Mouse (Mus musculus): Measurements from ENCODE around the gene Mrpl27.
"Not testable (repeated sequence)": the region's sequence is repeated elsewhere in the genome, so short reads cannot be mapped to it uniquely, and the experiment has no call there.

Mrpl27 gene

GRCm38 (mm10) chr11:94653663-94654436 is at the start of gene Mrpl27, which contains the start of gene Eme1:
Gene Mrpl27 (plus strand): TSS chr11:94653767.
Gene Eme1 (minus strand): TSS chr11:94653964.
- DNase-seq (ENCODE audit: low spot score in 2 of 2): peak; percentile 73 to 77

- DNase-seq (ENCODE audit: low spot score in 2 of 2): no peak
These were observed 42.5 kb upstream of the Mrpl27 start for GRCm38 (mm10) chr11:94610744-94611740.

DNA sequence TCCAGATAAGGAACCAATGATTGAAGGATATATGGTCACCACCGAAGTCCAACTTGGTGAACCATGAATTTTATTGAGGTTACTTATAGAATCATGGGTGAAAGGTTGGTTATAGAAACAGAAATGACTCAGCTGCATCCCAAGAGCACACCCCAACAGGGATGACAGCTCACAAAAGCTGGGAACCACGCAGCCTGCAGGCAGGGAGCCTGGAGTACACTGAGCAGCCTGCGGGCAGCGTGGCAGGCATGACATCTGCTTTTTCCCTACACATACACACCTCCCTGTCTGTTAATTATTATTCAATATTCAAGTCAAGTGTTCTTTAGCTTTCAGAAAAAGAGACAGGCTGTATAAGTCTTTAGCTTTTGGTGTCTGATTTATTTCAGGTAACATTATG is 39.0 kb upstream of the Mrpl27 start:
- DNase-seq (ENCODE audit: low spot score in 2 of 2): no peak

DNA sequence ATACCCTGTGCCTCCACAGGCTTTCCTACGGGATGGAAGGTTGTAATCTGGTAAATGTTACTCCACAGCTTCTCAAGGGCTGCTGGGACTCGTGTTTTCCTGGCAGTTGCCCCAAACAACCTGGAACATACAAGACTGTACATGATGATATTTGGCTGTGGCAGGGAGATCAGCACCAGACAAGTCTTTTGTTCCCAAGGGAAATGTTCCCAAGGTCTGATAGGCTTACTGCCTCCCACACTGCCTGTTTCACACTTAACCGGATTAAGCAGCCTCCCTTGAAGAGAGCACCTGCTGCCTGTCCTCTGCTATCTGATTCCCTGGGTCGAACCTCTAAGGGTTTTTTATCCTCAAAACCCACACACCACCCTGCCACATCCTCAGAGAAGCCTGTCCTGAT is 38.1 kb upstream of the Mrpl27 start:
- no peak for DNase-seq (ENCODE audit: low spot score in 2 of 2)

- no peak for DNase-seq (ENCODE audit: low spot score in 2 of 2)
These were observed 35.9 kb upstream of the Mrpl27 start for GRCm38 (mm10) chr11:94617646-94618045.

- no peak for DNase-seq (ENCODE audit: low spot score in 2 of 2)
These were observed 32.7 kb upstream of the Mrpl27 start for GRCm38 (mm10) chr11:94620766-94621457.

DNA sequence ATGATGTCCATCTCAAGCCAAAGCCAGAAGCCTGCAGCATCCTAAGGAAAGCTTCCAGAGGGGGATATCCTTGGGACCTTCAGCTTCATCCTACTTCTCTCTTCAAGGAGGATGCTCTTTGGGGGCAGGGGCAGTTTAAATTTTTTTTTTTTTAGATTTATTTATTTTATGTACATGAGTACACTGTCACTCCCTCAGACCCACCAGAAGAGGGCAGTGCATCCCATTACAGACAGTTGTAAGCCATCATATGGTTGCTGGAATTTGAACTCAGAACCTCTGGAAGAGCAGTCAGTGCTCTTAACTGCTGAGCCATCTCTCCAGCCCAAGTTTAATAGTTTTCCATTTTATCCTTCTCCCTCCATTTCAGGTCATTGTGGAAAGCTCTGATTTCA is 32.1 kb upstream of the Mrpl27 start:
- DNase-seq (ENCODE audit: low spot score in 2 of 2): no peak

- no peak for DNase-seq (ENCODE audit: low spot score in 2 of 2)
These were observed 31.4 kb upstream of the Mrpl27 start for GRCm38 (mm10) chr11:94622162-94622561.

DNA sequence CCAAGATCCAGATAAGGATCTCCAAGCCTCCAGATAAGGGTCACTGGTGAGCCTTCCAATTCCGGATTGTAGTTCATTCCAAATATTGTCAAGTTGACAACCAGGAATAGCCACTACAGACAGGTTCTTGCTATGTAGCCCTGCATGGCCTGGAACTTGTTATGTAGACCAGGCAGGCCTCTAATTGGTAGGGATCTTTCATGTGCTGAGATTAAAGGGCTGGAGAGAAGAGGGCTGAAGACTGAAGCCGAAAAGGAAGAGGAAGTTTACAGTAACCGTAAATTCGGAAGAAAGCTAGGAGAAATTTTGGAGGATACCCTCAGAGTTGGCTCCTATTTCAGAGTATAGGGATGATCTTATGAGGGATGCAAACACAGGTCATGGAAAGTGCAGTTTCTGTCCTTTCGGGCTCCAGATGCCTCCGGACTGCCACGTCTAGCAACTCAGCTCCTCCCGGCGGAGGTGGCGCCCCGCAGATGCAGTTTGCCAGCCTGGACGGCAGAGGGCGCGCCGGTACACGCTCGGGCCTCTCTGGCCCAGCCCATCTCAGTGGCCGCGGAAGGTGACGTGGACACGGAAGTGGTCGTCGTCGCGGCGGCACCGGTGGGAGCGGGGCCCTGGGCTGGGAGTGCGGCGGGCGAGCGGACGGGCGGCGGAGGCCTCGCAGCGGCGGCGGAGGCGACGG is 24.2 kb upstream of the Mrpl27 start, which contains the start of gene Lrrc59:
TSS of gene Lrrc59 (plus strand) at position 569 of the 685 bp plus-strand sequence.
- DNase-seq (ENCODE audit: low spot score in 2 of 2): peak; percentile 91 to 98

DNA sequence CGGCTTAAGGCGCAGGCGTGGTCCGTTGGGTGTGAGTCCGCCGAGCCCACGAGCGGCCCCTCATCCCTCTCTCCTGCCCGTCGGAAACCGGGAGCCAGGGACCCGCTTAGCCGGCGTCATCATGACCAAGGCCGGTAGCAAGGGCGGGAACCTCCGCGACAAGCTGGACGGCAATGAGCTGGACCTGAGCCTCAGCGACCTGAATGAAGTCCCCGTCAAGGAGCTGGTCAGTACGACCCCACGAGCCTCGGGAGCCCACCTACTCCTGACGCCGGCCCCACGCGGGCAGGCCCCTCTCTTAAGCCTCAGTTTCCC is 23.7 kb upstream of the Mrpl27 start:
- DNase-seq (ENCODE audit: low spot score in 2 of 2): no peak

DNA sequence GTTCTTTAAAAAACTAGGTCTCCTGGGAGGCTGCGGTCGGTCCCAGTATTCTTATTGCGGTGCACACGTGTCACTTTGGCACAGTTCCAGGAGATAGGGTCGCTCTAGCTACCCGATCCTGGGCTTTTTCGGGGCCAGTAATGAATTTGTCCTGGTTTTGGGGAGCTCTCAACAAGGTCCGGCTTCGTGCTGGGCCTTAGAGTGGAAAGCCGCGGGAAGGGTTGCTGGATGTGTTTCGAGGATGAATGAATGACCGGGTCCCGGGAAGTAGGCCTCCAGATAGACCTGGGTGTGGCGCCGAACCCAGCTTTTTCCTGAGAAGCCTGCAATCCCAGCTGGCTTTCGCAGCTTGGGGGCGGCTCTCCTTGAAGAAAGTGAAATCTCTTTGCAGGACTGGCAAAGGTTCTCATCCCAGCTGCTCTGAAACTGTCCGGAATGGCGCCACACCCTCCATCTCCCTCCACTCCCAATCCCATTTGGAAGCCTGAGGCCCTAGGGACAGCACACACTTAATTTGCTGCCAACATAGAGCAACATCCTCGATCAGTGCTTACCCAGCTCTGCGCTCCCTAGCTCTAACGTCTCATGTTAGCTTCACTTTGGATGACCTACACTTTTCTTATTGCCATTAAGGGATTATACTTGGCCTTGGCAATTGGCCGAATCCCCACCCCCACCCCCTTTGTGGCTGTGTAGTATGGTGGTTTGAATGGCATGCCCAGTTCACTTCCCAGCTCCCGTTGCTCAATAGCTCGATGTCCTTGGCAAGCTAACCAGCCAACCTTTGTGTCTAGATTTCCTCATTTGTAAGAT is 23.2 kb upstream of the Mrpl27 start:
- DNase-seq (ENCODE audit: low spot score in 2 of 2): peak in 1 of 2 experiments; percentile 8

- DNase-seq (ENCODE audit: low spot score in 2 of 2): no peak
These were observed 21.6 kb upstream of the Mrpl27 start for GRCm38 (mm10) chr11:94631969-94632368.

GRCm38 (mm10) chr11:94632988-94633387 is 20.6 kb upstream of the Mrpl27 start:
- DNase-seq (ENCODE audit: low spot score in 2 of 2): no peak

DNA sequence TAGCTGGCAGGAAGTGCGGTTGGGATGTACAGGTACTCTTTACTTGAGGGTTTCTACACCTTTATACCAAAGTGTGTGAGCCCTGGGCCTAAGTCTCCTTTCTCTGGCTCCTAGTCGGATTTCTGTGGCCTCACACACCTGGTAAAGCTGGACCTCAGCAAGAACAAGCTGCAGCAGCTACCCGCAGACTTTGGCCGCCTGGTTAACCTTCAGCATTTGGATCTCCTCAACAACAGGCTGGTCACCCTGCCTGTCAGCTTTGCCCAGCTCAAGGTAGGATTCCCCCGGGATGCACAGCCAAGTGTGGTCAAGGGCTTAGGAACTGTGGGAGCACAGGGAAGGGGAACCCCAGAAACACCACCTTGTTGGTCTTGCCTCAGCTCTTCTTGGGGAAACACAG is 19.1 kb upstream of the Mrpl27 start:
- no peak for DNase-seq (ENCODE audit: low spot score in 2 of 2)

GRCm38 (mm10) chr11:94644461-94645219 is 8.9 kb upstream of the Mrpl27 start:
- DNase-seq (ENCODE audit: low spot score in 2 of 2): no peak

GRCm38 (mm10) chr11:94646457-94646856 is 7.1 kb upstream of the Mrpl27 start:
- no peak for DNase-seq (ENCODE audit: low spot score in 2 of 2)

DNA sequence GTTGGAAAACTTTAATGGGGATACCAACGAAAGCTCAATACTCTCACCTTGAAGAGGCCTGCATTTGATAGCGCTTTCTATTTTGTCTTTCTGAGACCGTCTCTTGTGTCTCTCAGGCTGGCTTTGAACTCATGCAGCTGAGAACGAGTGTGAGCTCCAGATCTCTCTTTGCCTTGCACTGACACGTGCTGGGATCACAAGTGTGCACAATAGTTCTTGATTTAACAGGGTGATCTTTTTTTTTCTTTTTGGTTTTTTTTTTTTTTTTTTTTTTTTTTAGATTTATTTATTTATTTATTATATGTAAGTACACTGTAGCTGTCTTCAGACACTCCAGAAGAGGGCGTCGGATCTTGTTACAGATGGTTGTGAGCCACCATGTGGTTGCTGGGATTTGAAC is 2.3 kb upstream of the Mrpl27 start:
- DNase-seq (ENCODE audit: low spot score in 2 of 2): not testable (repeated sequence)

DNA sequence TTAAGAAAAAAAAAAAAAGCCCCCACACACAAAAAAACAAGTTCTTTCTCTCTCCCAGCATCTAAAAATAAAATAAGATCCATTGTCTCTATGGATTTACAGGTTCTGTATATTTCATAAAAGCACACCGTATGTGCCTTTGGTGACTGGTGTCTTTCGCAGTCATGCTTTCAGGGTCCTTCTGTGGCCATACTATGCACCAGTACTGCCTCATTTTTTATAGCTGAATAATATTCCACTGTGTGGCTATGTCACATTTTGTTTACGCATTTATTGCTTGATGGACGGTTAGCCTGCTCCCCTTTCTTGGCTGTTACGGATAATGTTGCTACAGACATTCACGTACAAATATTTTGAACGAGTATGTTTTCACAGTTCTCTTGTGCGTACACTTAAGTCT is 594 bp upstream of the Mrpl27 start:
- DNase-seq (ENCODE audit: low spot score in 2 of 2): no peak

GRCm38 (mm10) chr11:94661344-94661743 is 7.8 kb downstream of the Mrpl27 start:
- no peak for DNase-seq (ENCODE audit: low spot score in 2 of 2)

GRCm38 (mm10) chr11:94665281-94665680 is 11.7 kb downstream of the Mrpl27 start:
- DNase-seq (ENCODE audit: low spot score in 2 of 2): no peak

Measured in thymus, postnatal 10 days (tissue).